Mouse (Mus musculus): ENCODE data around the gene Synj1. TPM values are rescaled to one million over a fixed set of nuclear protein-coding genes. Genes with fewer than 3 reads are reported as not detected.

Synj1 gene
- polyA plus RNA-seq, 1 experiment, result 11.3 TPM

GRCm38 (mm10) chr16:90995498-90995897 lies 15.6 kb downstream of the Synj1 start:
- Histone ChIP-seq H3K27me3 (ENCODE audit: control insufficient read depth, insufficient read depth, insufficient read length) (no peaks in the 10 kb centered on the region), H3K4me3 (ENCODE audit: insufficient read depth, poor library complexity, severe bottlenecking) (no peak overlapping the region), H3K36me3 (ENCODE audit: control insufficient read depth, insufficient read depth) (peaks cover 5% of the 10 kb centered on the region), H3K79me3 (ENCODE audit: low read depth) (peaks cover 3% of the 10 kb centered on the region), H3ac (ENCODE audit: control insufficient read depth, insufficient read length, low read depth) (no peak overlapping the region), H3K79me2 (ENCODE audit: control insufficient read depth, insufficient read depth) (no peaks in the 10 kb centered on the region)
- TF ChIP-seq FOSL1 (IDR thresholded peaks at IDR 0.05; ENCODE audit: insufficient read depth, low read length, poor library complexity, severe bottlenecking) (no peak), CEBPB (IDR thresholded peaks at IDR 0.05; ENCODE audit: low read depth) (no peak), CTCF (IDR thresholded peaks at IDR 0.05; ENCODE audit: control insufficient read depth, insufficient read depth, insufficient read length) (no peak), MYOD1 (IDR thresholded peaks at IDR 0.05; ENCODE audit: control insufficient read depth, insufficient read length, low read depth) (no peak), USF1 (IDR thresholded peaks at IDR 0.05; ENCODE audit: low read depth) (no peak), MAX (IDR thresholded peaks at IDR 0.05) (no peak), MYOG (IDR thresholded peaks at IDR 0.05; ENCODE audit: control insufficient read depth, extremely low read depth, insufficient read length) (no peak)

GRCm38 (mm10) chr16:90995023-90995422 lies 16.1 kb downstream of the Synj1 start:
- H3K36me3 ChIP-seq (ENCODE audit: control insufficient read depth, insufficient read depth), result peaks cover 6% of the 10 kb centered on the region
- TF ChIP-seq CEBPB (IDR thresholded peaks at IDR 0.05; ENCODE audit: low read depth) (no peak), CTCF (IDR thresholded peaks at IDR 0.05; ENCODE audit: control insufficient read depth, insufficient read depth, insufficient read length) (no peak), MYOG (IDR thresholded peaks at IDR 0.05; ENCODE audit: control insufficient read depth, extremely low read depth, insufficient read length) (no peak), USF1 (IDR thresholded peaks at IDR 0.05; ENCODE audit: low read depth) (no peak), FOSL1 (IDR thresholded peaks at IDR 0.05; ENCODE audit: insufficient read depth, low read length, poor library complexity, severe bottlenecking) (no peak), MYOD1 (IDR thresholded peaks at IDR 0.05; ENCODE audit: control insufficient read depth, insufficient read length, low read depth) (no peak), MAX (IDR thresholded peaks at IDR 0.05) (no peak)
- H3K79me2 ChIP-seq (ENCODE audit: control insufficient read depth, insufficient read depth), result no peaks in the 10 kb centered on the region
- H3K79me3 ChIP-seq (ENCODE audit: low read depth), result peaks cover 3% of the 10 kb centered on the region
- no peak overlapping the region for H3K4me3 ChIP-seq (ENCODE audit: insufficient read depth, poor library complexity, severe bottlenecking)
- no peaks in the 10 kb centered on the region for H3K27me3 ChIP-seq (ENCODE audit: control insufficient read depth, insufficient read depth, insufficient read length)
- no peak overlapping the region for H3ac ChIP-seq (ENCODE audit: control insufficient read depth, insufficient read length, low read depth)

DNA sequence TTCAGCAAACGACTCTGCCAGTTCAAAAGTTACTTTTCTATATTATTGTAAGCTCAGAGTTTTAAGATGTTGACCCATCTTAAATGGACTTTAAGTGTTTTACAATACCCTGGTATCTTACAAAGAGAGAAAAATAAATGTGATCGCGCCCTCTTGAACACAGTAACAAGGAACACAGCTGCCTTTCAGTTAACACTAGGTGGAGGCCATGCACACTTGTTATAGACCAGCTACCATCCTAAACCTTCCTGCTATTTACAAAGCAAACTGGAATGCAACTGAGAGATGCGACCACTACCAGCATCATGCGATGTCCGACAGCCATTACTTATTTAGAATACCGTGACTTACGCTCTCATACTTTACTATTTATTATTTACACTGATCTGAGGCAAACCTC lies 21.9 kb downstream of the Synj1 start:
- no peaks in the 10 kb centered on the region for H3K27me3 ChIP-seq (ENCODE audit: control insufficient read depth, insufficient read depth, insufficient read length)
- H3ac ChIP-seq (ENCODE audit: control insufficient read depth, insufficient read length, low read depth), result no peak overlapping the region

DNA sequence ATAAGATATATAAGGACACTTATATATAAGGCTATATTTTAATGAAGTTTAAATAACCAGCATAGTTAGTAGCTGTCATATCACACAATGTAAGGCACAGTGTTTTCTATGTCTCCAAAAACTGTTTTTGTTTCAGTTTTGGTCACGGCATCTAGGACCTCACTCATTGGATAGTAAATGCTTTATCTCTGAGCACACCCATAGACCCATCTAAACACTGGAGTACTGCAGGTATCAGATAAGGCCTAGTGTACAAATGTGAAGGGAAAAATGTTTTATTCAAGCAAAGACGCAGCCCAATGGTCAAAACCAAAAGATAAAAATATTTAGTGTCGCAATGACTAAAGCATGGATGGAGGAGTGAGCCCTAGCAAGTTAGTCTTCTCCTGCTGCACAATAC lies 22.4 kb downstream of the Synj1 start:
- H3K27me3 ChIP-seq (ENCODE audit: control insufficient read depth, insufficient read depth, insufficient read length), result no peaks in the 10 kb centered on the region
- H3K79me2 ChIP-seq (ENCODE audit: control insufficient read depth, insufficient read depth), result no peaks in the 10 kb centered on the region
- no peak overlapping the region for H3ac ChIP-seq (ENCODE audit: control insufficient read depth, insufficient read length, low read depth)
- TF ChIP-seq CTCF (IDR thresholded peaks at IDR 0.05; ENCODE audit: control insufficient read depth, insufficient read depth, insufficient read length), result no peak
- TF ChIP-seq MAX (IDR thresholded peaks at IDR 0.05), result no peak
- TF ChIP-seq MYOD1 (IDR thresholded peaks at IDR 0.05; ENCODE audit: control insufficient read depth, insufficient read length, low read depth), result no peak
- TF ChIP-seq MYOG (IDR thresholded peaks at IDR 0.05; ENCODE audit: control insufficient read depth, extremely low read depth, insufficient read length), result no peak
- TF ChIP-seq USF1 (IDR thresholded peaks at IDR 0.05; ENCODE audit: low read depth), result no peak
- TF ChIP-seq CEBPB (IDR thresholded peaks at IDR 0.05; ENCODE audit: low read depth), result no peak
- TF ChIP-seq FOSL1 (IDR thresholded peaks at IDR 0.05; ENCODE audit: insufficient read depth, low read length, poor library complexity, severe bottlenecking), result no peak
- H3K36me3 ChIP-seq (ENCODE audit: control insufficient read depth, insufficient read depth), result peaks cover 6% of the 10 kb centered on the region
- no peak overlapping the region for H3K4me3 ChIP-seq (ENCODE audit: insufficient read depth, poor library complexity, severe bottlenecking)
- no peaks in the 10 kb centered on the region for H3K79me3 ChIP-seq (ENCODE audit: low read depth)

More for the DNA sequence above, 21.9 kb downstream of the Synj1 start:
- Histone ChIP-seq H3K79me2 (ENCODE audit: control insufficient read depth, insufficient read depth) (no peaks in the 10 kb centered on the region), H3K79me3 (ENCODE audit: low read depth) (no peaks in the 10 kb centered on the region), H3K36me3 (ENCODE audit: control insufficient read depth, insufficient read depth) (peaks cover 6% of the 10 kb centered on the region), H3K4me3 (ENCODE audit: insufficient read depth, poor library complexity, severe bottlenecking) (no peak overlapping the region)
- TF ChIP-seq CEBPB (IDR thresholded peaks at IDR 0.05; ENCODE audit: low read depth) (no peak), CTCF (IDR thresholded peaks at IDR 0.05; ENCODE audit: control insufficient read depth, insufficient read depth, insufficient read length) (no peak), USF1 (IDR thresholded peaks at IDR 0.05; ENCODE audit: low read depth) (no peak), MAX (IDR thresholded peaks at IDR 0.05) (no peak), FOSL1 (IDR thresholded peaks at IDR 0.05; ENCODE audit: insufficient read depth, low read length, poor library complexity, severe bottlenecking) (no peak), MYOG (IDR thresholded peaks at IDR 0.05; ENCODE audit: control insufficient read depth, extremely low read depth, insufficient read length) (no peak)

- Histone ChIP-seq H3ac (ENCODE audit: control insufficient read depth, insufficient read length, low read depth) (no peak overlapping the region), H3K36me3 (ENCODE audit: control insufficient read depth, insufficient read depth) (peaks cover 6% of the 10 kb centered on the region), H3K27me3 (ENCODE audit: control insufficient read depth, insufficient read depth, insufficient read length) (no peaks in the 10 kb centered on the region), H3K79me2 (ENCODE audit: control insufficient read depth, insufficient read depth) (no peaks in the 10 kb centered on the region), H3K79me3 (ENCODE audit: low read depth) (no peaks in the 10 kb centered on the region), H3K4me3 (ENCODE audit: insufficient read depth, poor library complexity, severe bottlenecking) (no peak overlapping the region)
- TF ChIP-seq MYOD1 (IDR thresholded peaks at IDR 0.05; ENCODE audit: control insufficient read depth, insufficient read length, low read depth) (no peak), MYOG (IDR thresholded peaks at IDR 0.05; ENCODE audit: control insufficient read depth, extremely low read depth, insufficient read length) (no peak), CEBPB (IDR thresholded peaks at IDR 0.05; ENCODE audit: low read depth) (no peak), USF1 (IDR thresholded peaks at IDR 0.05; ENCODE audit: low read depth) (no peak)
These were observed 23.1 kb downstream of the Synj1 start for GRCm38 (mm10) chr16:90988039-90988438.

DNA sequence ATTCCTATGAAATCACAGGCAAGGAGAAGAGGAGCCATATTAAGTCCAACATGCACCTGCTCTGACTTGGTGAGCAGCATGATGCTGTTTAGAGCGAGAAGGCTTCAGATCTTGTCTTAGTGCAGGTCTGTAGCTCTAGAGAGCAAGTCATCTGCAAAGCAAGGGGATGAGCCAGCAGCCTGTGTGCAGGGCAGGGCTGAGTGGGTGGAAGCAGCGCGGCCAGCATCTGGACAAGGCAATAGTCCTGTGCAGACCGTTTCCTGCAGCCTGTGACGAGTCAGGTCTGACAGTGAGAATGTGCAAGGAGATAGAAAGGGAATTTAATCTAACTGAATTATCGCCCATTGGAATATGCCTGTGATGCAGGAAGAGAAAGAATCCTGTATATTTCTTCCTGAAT lies 40.1 kb downstream of the Synj1 start:
- Histone ChIP-seq H3K79me3 (ENCODE audit: low read depth) (no peaks in the 10 kb centered on the region), H3ac (ENCODE audit: control insufficient read depth, insufficient read length, low read depth) (no peak overlapping the region), H3K4me3 (ENCODE audit: insufficient read depth, poor library complexity, severe bottlenecking) (no peak overlapping the region), H3K36me3 (ENCODE audit: control insufficient read depth, insufficient read depth) (peaks cover 28% of the 10 kb centered on the region), H3K79me2 (ENCODE audit: control insufficient read depth, insufficient read depth) (no peaks in the 10 kb centered on the region), H3K27me3 (ENCODE audit: control insufficient read depth, insufficient read depth, insufficient read length) (no peaks in the 10 kb centered on the region)
- TF ChIP-seq MAX (IDR thresholded peaks at IDR 0.05) (no peak), CEBPB (IDR thresholded peaks at IDR 0.05; ENCODE audit: low read depth) (no peak), CTCF (IDR thresholded peaks at IDR 0.05; ENCODE audit: control insufficient read depth, insufficient read depth, insufficient read length) (no peak), USF1 (IDR thresholded peaks at IDR 0.05; ENCODE audit: low read depth) (no peak), MYOD1 (IDR thresholded peaks at IDR 0.05; ENCODE audit: control insufficient read depth, insufficient read length, low read depth) (no peak), MYOG (IDR thresholded peaks at IDR 0.05; ENCODE audit: control insufficient read depth, extremely low read depth, insufficient read length) (no peak)
